Mouse (Mus musculus) cerebellum, adult 2 months (tissue): ENCODE measurements at regions not wholly inside any gene's neighbourhood (a gene's known extent, or its start where the extent isn't known, plus 50 kb on each side); places are given as distances from the start of the nearest gene placed in this dataset.

Source experiments
- CTCF ChIP-seq: fragments of 200-500 bp; IDR thresholded peaks from 2 replicates; pipeline ENCODE4 v1.5.1; 2011; ENCODE audit warnings: low read depth, mild to moderate bottlenecking, control low read depth, low read length, moderate library complexity, borderline replicate concordance; ENCODE audit not compliant: insufficient read depth
- POLR2A ChIP-seq: fragments of 200-500 bp; IDR thresholded peaks from 2 replicates; pipeline ENCODE4 v1.6.1; 2011; ENCODE audit warnings: low read length, control low read depth, borderline replicate concordance; ENCODE audit not compliant: insufficient read depth

GRCm38 (mm10) chr1:42107521-42107920, 588.0 kb upstream of the Pou3f3 start:
- no peak for TF ChIP-seq CTCF
- no peak for TF ChIP-seq POLR2A
